Mouse (Mus musculus) lung, adult 2 months (tissue): ENCODE measurements around the gene Prap1.

Source experiments
- CTCF ChIP-seq: fragments of 200-500 bp; IDR thresholded peaks from 2 replicates; pipeline ENCODE4 v1.5.1; 2011; ENCODE audit warnings: mild to moderate bottlenecking, low read length, control low read depth; ENCODE audit not compliant: insufficient read depth
- POLR2A ChIP-seq: fragments of 200-500 bp; IDR thresholded peaks from 2 replicates; pipeline ENCODE4 v1.6.1; 2011; ENCODE audit warnings: low read depth, mild to moderate bottlenecking, control low read depth, low read length, borderline replicate concordance; ENCODE audit errors: extremely low read depth

- no peak for TF ChIP-seq POLR2A
- no peak for TF ChIP-seq CTCF
Observed at GRCm38 (mm10) chr7:140120484-140120883, 27.3 kb downstream of the Prap1 start.
